Mouse (Mus musculus) gastrocnemius, postnatal 25 days (tissue): Measurements from ENCODE around the gene Supt6. TPM values are rescaled to one million over a fixed set of nuclear protein-coding genes. Genes with fewer than 3 reads are reported as not detected.

Experiments used
- DNase-seq: peaks from one replicate; pipeline ENCODE4 v3.0.0; 2022
- microRNA-seq, 2 experiments: library from miRNA; unstranded; fragments of <30 nt; microRNA quantifications; one replicate each; pipeline ENCODE4 v1.2.0; 2021; ENCODE audit warnings: borderline replicate concordance in 2 of 2
- total RNA-seq, 2 experiments: library from RNA; stranded (reverse); gene quantifications; 1 replicate in 1 of 2; 2 replicates in 1 of 2; pipeline ENCODE4 v1.2.3; 2021

Supt6 gene
- total RNA-seq, 2 experiments from 2014 or later, result 22.2 to 22.6 TPM

DNA sequence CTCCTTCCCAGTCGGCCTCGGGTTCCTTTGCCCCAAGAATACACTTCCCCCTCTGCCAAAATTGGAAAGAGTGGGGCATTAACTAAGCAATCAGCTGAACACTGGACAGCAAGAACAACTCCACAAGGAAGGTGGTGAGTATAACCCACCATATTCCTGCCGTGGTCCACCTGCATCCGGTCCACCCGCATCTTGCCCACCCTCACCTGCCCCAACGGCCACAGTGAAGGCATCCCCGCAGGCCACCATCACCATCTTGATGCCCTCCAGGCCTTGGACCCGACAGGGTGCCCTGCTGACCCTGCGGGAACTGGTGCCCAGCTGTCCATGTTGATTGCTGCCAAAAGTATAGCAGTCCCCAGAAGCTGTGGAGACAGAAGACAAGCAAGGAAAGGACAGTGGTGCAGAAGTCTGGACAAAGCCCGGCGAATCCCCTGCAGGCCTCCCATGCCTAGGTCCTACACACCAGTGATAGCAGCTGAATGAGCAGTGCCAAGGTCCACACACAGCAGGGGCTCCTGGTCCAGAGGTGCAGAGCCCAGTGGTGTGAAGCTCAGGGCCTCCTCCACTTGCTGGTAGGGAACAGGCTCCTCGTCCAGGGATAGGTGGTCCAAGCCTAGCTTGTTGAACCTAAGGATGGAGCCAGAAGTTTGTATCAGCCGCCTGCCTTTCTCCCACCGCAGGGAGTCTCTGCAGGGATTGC, 78.4 kb downstream of the Supt6 start:
- DNase-seq, result no peak

DNA sequence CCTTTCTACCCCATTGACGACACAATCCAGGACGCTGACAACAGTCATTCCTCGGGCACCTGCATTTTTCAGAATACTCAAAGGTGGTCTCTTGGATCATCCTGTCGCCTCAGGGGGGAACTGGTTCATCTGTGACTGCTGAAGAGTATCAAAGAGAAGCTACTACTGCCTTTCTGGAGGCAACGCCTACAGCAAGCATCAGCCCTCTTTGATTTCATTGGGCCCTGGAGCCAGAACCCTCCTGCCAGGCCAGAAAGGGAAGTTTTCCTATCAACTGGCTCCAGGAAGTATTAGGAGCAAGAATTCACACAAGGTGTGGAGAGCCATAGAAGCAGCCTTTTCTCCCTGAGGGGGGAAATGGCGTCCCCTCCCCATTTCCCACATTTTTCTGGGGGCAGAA, 79.1 kb downstream of the Supt6 start:
- DNase-seq, result no peak

DNA sequence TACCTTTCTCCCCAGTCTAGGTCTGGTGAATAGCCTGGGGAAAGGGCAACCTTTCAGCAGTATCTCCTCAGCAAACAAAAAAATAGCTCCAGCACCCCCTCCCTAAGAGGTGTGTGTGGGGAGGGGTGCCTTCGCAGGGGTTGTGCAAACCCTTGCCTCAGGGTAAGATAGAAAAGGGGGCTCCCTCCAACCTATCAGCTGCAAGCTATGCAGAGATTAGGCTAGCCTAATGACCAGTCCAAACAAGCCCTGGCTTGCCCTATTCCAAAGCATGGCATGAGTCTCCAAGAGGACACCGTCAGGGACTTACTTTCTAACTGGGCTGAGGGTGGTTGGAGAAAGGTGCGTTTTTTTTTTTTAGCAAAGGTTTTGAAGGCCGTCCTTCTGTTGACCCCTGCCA, 79.6 kb downstream of the Supt6 start:
- DNase-seq, result no peak

DNA sequence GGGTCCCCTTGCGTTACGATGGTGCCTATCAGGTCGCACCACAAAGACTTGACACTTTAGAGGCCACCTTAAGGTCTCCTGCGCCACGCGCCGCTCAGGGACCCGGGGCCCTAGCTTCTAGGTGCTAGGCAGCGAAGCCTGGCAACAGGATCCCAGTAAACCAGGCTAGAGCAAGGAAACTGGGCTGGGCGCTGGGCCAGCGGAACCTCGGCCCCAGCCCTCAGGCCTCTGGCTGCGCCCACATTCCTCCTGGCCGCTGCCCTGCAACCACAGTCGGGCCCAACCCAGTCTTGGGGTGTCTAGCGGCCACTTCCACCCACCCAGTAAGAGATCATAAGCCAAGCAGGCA, 80.1 kb downstream of the Supt6 start:
- peak; percentile 51 for DNase-seq

DNA sequence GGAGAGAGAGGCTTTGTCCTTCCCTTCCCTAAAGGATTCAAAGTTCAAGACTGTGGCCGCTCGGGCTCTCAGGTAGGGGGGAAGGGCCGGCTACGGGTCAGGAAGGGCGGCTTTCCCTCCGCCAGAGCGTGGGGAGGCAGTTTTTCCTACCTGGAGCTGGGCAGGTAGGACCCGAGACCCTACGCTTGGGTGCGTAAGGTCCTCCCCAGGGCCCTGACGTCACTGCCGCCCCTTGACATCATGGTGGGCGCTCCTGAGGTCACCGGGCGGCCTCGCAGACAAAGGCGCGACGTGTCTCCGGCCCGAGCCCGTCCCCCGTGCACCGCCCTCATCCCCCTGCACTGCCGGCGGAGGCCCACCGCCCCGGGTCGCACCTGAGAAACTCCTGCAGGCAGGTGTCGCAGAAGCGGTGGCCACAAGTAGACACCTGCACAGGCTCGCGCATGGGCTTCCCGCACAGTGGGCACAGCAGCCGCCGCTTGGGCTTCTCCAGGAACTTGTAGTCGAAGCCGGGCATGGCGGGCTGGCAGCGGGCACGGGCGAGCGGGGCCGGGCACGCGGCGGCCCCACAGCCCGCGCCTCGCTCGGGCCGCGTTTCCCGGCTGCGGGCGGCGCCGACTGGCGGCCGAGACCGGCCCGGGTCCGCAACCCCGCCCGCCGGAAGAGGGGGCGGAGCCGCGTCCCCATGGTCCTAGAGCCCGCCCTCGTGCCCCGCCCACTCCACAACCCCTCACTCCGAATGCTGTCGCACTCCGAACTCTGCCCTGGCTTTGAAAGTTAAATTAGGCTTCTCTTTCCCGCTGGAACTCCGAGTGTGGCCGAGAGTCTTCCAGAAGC, 80.6 kb downstream of the Supt6 start, which contains the start of gene Traf4:
Traf4 (minus strand) TSS at position 666 of the 837 bp plus-strand sequence.
- DNase-seq, result peak; percentile 85

DNA sequence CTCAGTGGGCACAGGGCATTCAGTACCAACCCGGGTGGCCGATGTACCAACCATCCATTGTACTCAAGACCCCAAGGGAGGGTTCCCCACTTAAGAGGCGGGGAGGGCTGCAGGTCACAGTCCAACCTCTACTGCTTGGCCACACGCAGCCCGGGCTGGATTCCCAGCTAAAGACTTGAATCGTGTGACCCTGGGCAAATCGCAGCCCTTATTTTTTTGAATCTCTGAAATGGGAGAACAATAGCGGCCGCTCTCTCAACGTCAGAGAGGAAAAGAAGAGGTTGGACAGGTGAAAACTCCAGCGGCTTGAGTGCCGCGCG, 81.2 kb downstream of the Supt6 start:
- no peak for DNase-seq

DNA sequence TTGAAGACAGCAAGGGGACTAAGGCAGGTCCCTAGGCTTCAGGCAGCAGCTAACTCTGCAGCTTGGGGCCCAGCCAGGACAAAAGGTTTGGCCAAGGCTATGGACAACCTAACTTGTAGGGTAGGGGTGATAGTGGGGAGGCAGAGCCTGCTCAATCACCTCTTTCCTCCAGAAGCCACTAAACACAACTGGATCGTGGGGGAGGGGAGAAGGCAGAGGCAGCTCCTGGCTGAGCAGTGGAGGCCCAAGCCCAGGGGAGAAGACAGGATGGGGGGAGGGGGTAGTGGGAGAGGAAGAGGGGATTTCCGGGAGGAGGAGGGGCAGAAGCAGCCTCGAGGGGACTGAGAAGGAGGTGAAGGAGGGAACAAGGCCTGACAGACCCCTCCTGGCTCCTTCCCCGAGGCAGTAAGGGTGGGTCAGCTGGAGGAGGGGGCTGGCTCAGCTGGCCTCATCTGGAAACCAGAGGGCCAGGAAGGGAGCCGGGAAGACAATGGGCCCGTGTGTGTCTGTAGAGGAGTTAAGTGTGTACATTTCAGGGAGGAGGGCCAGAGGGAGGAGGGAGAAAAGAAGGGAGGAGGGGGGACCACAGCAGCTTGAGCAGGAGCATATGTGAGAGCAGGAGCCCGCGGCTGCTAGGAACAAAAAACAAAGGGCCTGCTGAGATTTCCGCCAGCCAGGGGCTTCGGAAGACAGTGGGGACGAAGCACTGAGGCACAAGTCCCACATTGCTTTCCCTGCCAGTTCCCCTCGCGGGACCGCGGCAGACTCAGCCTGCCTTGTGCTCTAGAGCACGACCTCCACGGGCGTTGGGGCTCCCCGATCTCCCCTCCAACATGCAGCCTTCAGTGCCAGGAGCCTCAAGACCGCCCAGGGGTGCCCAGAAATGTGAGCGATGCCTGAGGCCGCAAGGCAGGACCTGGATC, 81.8 kb downstream of the Supt6 start:
- DNase-seq, result peak; percentile 69

DNA sequence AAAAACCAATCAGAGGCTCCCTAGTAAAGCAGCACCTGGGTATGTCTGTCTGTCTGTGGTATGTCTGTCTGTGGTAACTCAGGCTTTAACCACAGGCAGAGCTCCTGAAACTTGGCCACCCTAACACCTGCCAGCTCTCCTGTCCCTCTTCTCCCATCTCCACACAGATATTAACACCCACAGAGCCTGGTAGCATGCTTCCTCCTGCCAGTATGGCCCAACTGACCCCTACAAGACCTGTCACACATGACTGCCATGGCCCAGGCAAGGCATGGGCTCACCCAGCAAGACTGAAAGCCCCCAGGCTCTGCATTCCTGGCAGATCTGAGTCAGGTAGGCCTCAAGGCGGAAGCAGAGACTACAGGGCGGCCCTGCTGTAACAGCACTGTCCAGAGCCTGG, 82.7 kb downstream of the Supt6 start:
- no peak for DNase-seq

DNA sequence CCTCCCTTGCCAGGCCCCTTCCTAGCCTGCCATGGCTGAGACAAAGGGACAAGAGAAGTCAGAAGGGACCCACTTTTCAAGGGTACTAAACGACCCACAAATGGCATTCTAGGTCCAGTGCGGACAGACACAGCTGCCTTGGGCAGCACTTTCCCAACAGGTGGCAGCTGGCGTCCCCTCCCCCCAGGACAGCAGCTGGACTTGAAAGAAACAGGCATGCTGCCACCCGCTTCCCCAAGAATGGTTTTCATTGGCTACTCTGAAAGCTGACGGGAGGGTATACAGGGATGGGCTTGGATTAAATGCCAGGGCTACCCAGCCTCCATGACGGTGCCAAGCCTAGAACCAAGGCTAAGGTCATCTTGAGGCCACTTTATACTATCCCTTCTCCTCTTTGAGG, 83.3 kb downstream of the Supt6 start:
- DNase-seq, result peak; percentile 73

DNA sequence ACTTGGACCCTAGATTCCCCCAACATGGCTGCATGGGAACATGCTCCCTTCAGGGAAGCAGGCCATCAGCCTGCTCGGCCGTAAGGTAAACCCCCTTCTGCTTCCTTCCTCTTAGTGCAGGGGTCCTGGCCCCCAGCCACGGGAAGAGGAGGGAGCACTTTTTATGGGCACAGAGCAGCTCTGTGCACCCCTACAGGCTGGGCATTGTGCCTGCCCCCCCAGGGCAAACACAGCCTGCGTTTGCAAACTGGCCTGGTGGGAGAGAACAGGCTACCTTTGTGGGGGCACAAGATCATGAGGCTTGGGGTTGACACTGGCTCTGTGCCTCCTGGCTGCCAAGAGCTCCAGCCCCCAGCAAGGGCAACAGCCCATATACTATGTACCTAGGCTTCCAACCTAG, 83.8 kb downstream of the Supt6 start:
- DNase-seq, result no peak

DNA sequence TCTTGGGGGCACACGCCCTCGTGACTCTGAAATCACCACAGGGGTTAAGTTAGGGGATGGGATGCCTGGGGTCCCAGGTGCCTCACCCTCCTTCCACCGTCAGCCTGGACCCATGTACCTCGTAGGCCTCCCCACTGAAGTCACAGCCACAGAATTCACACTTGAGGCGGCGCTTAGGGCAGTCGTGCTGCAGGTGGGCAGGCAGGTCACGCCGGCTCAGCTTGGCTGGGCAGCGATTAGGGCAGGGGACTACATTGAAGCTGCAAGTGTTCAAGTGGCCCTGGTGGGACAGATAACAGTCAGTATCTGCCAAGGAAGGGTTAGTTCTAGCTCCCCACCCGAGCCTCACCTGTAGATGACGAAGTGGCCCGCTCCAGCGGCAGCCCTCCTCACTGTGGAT, 84.6 kb downstream of the Supt6 start:
- DNase-seq, result no peak

DNA sequence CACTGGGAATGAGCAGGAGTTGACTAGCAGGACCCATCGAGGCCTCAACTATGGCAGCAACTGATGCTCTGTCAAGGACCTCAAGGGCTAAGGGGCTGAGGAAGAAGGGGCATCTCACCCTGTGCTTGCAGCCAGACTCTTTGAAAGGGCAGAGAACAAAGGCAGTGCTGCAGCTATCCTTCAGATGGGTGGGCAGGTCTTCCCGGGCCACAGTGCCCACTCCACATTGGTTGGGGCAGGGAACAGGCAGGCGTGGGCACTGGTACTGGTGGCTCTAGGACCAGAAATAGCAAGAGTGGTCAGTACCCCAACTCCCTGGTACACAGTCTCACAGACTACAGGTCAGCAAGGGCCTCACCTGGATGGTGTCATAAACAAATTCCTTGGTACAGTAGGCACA, 85.1 kb downstream of the Supt6 start:
- DNase-seq, result no peak

DNA sequence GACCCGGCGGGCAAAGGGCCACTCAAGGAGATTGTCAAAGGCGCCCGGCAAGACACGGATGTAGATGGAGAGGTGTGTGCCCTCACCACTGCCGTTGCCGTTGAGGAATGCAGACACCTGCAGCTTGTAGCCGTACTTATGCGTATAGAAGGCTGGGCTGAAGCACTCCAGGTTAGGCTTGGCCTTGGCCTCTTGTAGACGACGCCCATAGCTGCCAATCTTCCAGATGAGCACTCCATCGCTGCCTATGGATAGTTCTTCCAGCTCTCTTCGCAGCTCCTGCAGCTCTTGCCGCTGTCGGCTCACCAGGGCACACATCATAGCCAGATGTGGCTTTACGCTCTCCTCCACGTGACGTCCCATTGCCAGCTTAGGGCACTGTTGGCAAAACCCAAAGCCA, 85.6 kb downstream of the Supt6 start:
- no peak for DNase-seq

DNA sequence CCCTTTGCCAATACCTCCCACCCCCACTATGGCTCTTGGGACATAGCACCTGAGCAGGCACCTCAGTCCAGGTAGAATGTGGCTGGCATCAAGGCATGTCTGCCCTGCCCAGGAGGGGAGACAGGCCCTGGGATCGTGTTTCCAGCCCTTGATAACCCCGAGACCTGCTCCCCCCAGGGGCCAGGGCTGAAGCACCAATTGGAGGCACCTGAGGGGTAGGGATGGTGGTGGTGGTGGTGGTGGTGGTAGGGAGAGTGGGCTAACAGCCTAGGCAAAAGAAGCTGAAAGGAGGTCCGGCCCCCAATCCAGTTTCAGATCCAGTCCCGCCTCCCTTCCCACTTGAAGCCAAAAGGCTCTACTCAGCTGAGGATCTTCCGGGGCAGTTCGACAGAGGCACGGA, 86.2 kb downstream of the Supt6 start:
- DNase-seq, result no peak

DNA sequence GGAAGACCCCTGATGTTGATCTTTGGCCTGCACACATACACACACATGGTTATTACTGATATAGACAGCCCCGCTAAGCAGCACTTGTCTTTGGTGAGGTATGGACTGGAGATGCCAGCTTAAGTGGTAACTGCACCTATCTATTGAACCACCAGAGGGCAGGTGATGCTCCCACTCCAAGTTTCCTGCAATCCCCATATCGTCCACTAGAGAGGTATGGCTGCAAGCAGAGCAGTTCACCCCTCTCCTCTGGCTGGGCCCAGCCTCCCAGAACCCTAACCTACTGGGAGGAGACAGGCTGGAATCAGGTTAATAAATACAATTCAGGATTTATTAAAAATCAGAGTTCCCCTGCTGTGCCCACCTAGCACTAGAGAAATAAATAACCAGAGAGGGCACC, 86.7 kb downstream of the Supt6 start:
- peak; percentile 62 for DNase-seq

Small RNA genes lying within 50 kb of the gene (microRNA-seq; reads per million reads assigned to microRNA genes)
- gene Mir7653, result 0 reads per million in 2 experiments

Other genes with a start within 250 kb of the Supt6 start
- gene Dhrs13, start 213.7 kb downstream of the Supt6 start, total RNA-seq, result 1 to 10 TPM in 1 of 2 experiments, under 1 TPM in 1; 0.59 to 1.1 TPM
- 10 to 100 TPM; 54.8 to 55.7 TPM for gene Flot2, start 208.1 kb downstream of the Supt6 start, total RNA-seq
- gene Eral1, start 165.6 kb downstream of the Supt6 start, total RNA-seq, result 10 to 100 TPM; 19.3 to 20.6 TPM
- gene Fam222b, start 151.3 kb downstream of the Supt6 start, total RNA-seq, result 1 to 10 TPM; 5.4 to 5.8 TPM
- gene Traf4, start 80.4 kb downstream of the Supt6 start, total RNA-seq, result 1 to 10 TPM; 2.9 to 4.0 TPM
- 1 to 10 TPM in 1 of 2 experiments, under 1 TPM in 1; 0.99 to 1.2 TPM for gene Nek8, start 69.3 kb downstream of the Supt6 start, total RNA-seq
- 1 to 10 TPM; 1.9 to 2.4 TPM for gene Tlcd1, start 69.3 kb downstream of the Supt6 start, total RNA-seq
- gene Rpl23a, start 62.4 kb downstream of the Supt6 start, total RNA-seq, result 100 to 1,000 TPM; 715 to 745 TPM
- gene Rab34, start 57.6 kb downstream of the Supt6 start, total RNA-seq, result 1 to 10 TPM; 5.0 to 7.3 TPM
- gene Proca1, start 52.6 kb downstream of the Supt6 start, total RNA-seq, result 1 to 10 TPM in 1 of 2 experiments, under 1 TPM in 1; 0.28 to 1.3 TPM
- 10 to 100 TPM; 37.4 to 47.4 TPM for gene Sdf2, start 241 bp downstream of the Supt6 start, total RNA-seq
- gene 2610507B11Rik, start 15.8 kb upstream of the Supt6 start, total RNA-seq, result 100 to 1,000 TPM; 206 to 226 TPM
- 1 to 10 TPM in 1 of 2 experiments, under 1 TPM in 1; 0.82 to 1.4 TPM for gene BC030499, start 44.9 kb upstream of the Supt6 start, total RNA-seq
- gene Spag5, start 55.5 kb upstream of the Supt6 start, total RNA-seq, result 1 to 10 TPM; 3.1 to 4.2 TPM
- gene Aldoc, start 77.0 kb upstream of the Supt6 start, total RNA-seq, result 1 to 10 TPM; 2.5 to 2.6 TPM
- gene Pigs, start 82.4 kb upstream of the Supt6 start, total RNA-seq, result 10 to 100 TPM; 18.3 to 20.4 TPM
- gene Unc119, start 97.5 kb upstream of the Supt6 start, total RNA-seq, result 10 to 100 TPM in 1 of 2 experiments, 1 to 10 TPM in 1; 8.4 to 10.5 TPM
- gene Foxn1, start 140.6 kb upstream of the Supt6 start, total RNA-seq, result not detected
- gene Slc13a2, start 176.2 kb upstream of the Supt6 start, total RNA-seq, result not detected
- 1 to 10 TPM; 1.4 to 1.5 TPM for gene Slc46a1, start 219.7 kb upstream of the Supt6 start, total RNA-seq